Mouse (Mus musculus): ENCODE data around the gene Nck1.

DNA sequence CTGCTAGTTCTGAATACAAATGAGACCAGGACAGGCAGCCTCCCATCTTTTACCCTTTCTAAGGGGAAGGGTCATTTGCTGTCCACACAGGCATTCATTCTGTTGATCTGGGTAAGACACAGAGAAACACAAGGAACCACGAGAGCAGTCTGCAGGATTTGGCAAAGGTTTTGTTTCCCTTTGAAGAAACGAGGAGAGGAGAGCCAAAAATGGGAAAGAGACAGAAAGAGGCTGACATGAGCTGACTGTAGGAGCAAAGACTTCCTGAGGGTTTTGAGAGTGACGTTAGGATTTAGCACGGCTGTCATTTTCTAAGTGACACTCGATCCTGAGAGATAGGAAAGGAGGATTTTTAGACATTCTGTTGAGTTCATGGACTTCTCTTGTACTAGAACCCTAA lies 28.0 kb upstream of the Nck1 start:
- TF ChIP-seq CTCF (conservative IDR thresholded peaks at IDR 0.05; ENCODE audit: insufficient read depth, insufficient read length, low read depth, low read length), result no peak
- no peak for TF ChIP-seq POLR2A (IDR thresholded peaks at IDR 0.05; ENCODE audit: low read depth, low read length)

Measured in kidney, adult 2 months (tissue).